Mouse (Mus musculus): ENCODE measurements at regions not wholly inside any gene's neighbourhood (a gene's known extent, or its start where the extent isn't known, plus 50 kb on each side); places are given as distances from the start of the nearest gene placed in this dataset.

GRCm38 (mm10) chr2:54154501-54155183 is 69.3 kb upstream of the Rprm start:
- Histone ChIP-seq H3K27me3 (no peaks in the 10 kb centered on the region), H3K9ac (no peak overlapping the region), H3K36me3 (no peaks in the 10 kb centered on the region), H3K4me2 (replicated peaks) (no peak overlapping the region), H3K27ac (no peak overlapping the region), H3K4me1 (no peaks in the 10 kb centered on the region), H3K9me3 (no peaks in the 10 kb centered on the region), H3K4me3 (no peak overlapping the region)
- no peak for ATAC-seq (ENCODE audit: low FRiP score, low read depth)
- WGBS: 68% methylated on average over 4 of the region's 4 CpGs

- no peaks in the 10 kb centered on the region for H3K36me3 ChIP-seq
- no peak overlapping the region for H3K4me3 ChIP-seq
- H3K4me1 ChIP-seq: no peaks in the 10 kb centered on the region
- WGBS: 52% methylated on average over 8 of the region's 8 CpGs
- no peaks in the 10 kb centered on the region for H3K27me3 ChIP-seq
- no peak overlapping the region for H3K9ac ChIP-seq
- no peak overlapping the region for H3K4me2 ChIP-seq (replicated peaks)
- no peaks in the 10 kb centered on the region for H3K9me3 ChIP-seq
- H3K27ac ChIP-seq: no peak overlapping the region
- ATAC-seq (ENCODE audit: low FRiP score, low read depth): no peak
These were observed 73.6 kb upstream of the Rprm start for GRCm38 (mm10) chr2:54158689-54159630.

GRCm38 (mm10) chr2:54177549-54177948 is 92.2 kb upstream of the Rprm start:
- WGBS: 69% methylated on average over 2 of the region's 2 CpGs
- H3K4me3 ChIP-seq: no peak overlapping the region

GRCm38 (mm10) chr2:54190828-54191227 is 105.5 kb upstream of the Rprm start:
- no peak for ATAC-seq (ENCODE audit: low FRiP score, low read depth)
- no peak overlapping the region for H3K4me3 ChIP-seq
- no peaks in the 10 kb centered on the region for H3K36me3 ChIP-seq
- no peaks in the 10 kb centered on the region for H3K4me1 ChIP-seq
- 81% methylated on average over 4 of the region's 4 CpGs for WGBS
- no peak overlapping the region for H3K9ac ChIP-seq
- H3K27ac ChIP-seq: no peak overlapping the region
- no peaks in the 10 kb centered on the region for H3K27me3 ChIP-seq
- no peaks in the 10 kb centered on the region for H3K9me3 ChIP-seq
- H3K4me2 ChIP-seq (replicated peaks): no peak overlapping the region

More at GRCm38 (mm10) chr2:54177549-54177948, 92.2 kb upstream of the Rprm start:
- Histone ChIP-seq H3K36me3 (no peaks in the 10 kb centered on the region), H3K9ac (no peak overlapping the region), H3K27ac (no peak overlapping the region), H3K9me3 (no peaks in the 10 kb centered on the region), H3K4me2 (replicated peaks) (no peak overlapping the region), H3K4me1 (no peaks in the 10 kb centered on the region), H3K27me3 (no peaks in the 10 kb centered on the region)
- no peak for ATAC-seq (ENCODE audit: low FRiP score, low read depth)

GRCm38 (mm10) chr2:54198343-54198742 is 113.0 kb upstream of the Rprm start:
- H3K4me3 ChIP-seq: no peak overlapping the region
- H3K27ac ChIP-seq: no peak overlapping the region
- no peaks in the 10 kb centered on the region for H3K4me1 ChIP-seq
- H3K9me3 ChIP-seq: no peaks in the 10 kb centered on the region
- no peak overlapping the region for H3K4me2 ChIP-seq (replicated peaks)
- H3K9ac ChIP-seq: no peak overlapping the region
- ATAC-seq (ENCODE audit: low FRiP score, low read depth): no peak
- H3K27me3 ChIP-seq: no peaks in the 10 kb centered on the region
- H3K36me3 ChIP-seq: no peaks in the 10 kb centered on the region

- Histone ChIP-seq H3K9ac (no peak overlapping the region), H3K27me3 (no peaks in the 10 kb centered on the region), H3K36me3 (no peaks in the 10 kb centered on the region), H3K4me2 (replicated peaks) (no peak overlapping the region), H3K9me3 (no peaks in the 10 kb centered on the region), H3K27ac (no peak overlapping the region), H3K4me3 (no peak overlapping the region), H3K4me1 (no peaks in the 10 kb centered on the region)
- no peak for ATAC-seq (ENCODE audit: low FRiP score, low read depth)
- WGBS: 74% methylated on average over 3 of the region's 3 CpGs
These were observed 130.2 kb upstream of the Rprm start for GRCm38 (mm10) chr2:54215597-54215996.

- no peaks in the 10 kb centered on the region for H3K4me1 ChIP-seq
- no peaks in the 10 kb centered on the region for H3K27me3 ChIP-seq
- no peaks in the 10 kb centered on the region for H3K9me3 ChIP-seq
- ATAC-seq (ENCODE audit: low FRiP score, low read depth): no peak
- H3K27ac ChIP-seq: no peak overlapping the region
- no peak overlapping the region for H3K9ac ChIP-seq
- H3K4me3 ChIP-seq: no peak overlapping the region
- H3K36me3 ChIP-seq: no peaks in the 10 kb centered on the region
- H3K4me2 ChIP-seq (replicated peaks): no peak overlapping the region
These were observed 143.3 kb upstream of the Rprm start for GRCm38 (mm10) chr2:54228613-54229012.

GRCm38 (mm10) chr2:54229016-54229415 is 143.7 kb upstream of the Rprm start:
- Histone ChIP-seq H3K27me3 (no peaks in the 10 kb centered on the region), H3K9ac (no peak overlapping the region), H3K4me2 (replicated peaks) (no peak overlapping the region), H3K9me3 (no peaks in the 10 kb centered on the region), H3K36me3 (no peaks in the 10 kb centered on the region), H3K27ac (no peak overlapping the region), H3K4me1 (no peaks in the 10 kb centered on the region), H3K4me3 (no peak overlapping the region)
- 0 out of 2 replicates have a peak, but pooled peaks have one; percentile 11 for ATAC-seq (ENCODE audit: low FRiP score, low read depth)
- WGBS: 26% methylated on average over 1 of the region's 1 CpGs

GRCm38 (mm10) chr2:54236760-54237159 is 151.4 kb upstream of the Rprm start:
- H3K4me1 ChIP-seq: no peaks in the 10 kb centered on the region
- no peak overlapping the region for H3K27ac ChIP-seq
- 85% methylated on average over 1 of the region's 1 CpGs for WGBS
- H3K27me3 ChIP-seq: no peaks in the 10 kb centered on the region
- H3K4me2 ChIP-seq (replicated peaks): no peak overlapping the region
- ATAC-seq (ENCODE audit: low FRiP score, low read depth): no peak
- H3K9me3 ChIP-seq: no peaks in the 10 kb centered on the region
- no peaks in the 10 kb centered on the region for H3K36me3 ChIP-seq
- no peak overlapping the region for H3K4me3 ChIP-seq
- H3K9ac ChIP-seq: no peak overlapping the region

GRCm38 (mm10) chr2:54237192-54237591 is 151.8 kb upstream of the Rprm start:
- Histone ChIP-seq H3K9ac (no peak overlapping the region), H3K27me3 (no peaks in the 10 kb centered on the region), H3K4me1 (no peaks in the 10 kb centered on the region), H3K4me2 (replicated peaks) (no peak overlapping the region), H3K9me3 (no peaks in the 10 kb centered on the region), H3K27ac (no peak overlapping the region), H3K4me3 (no peak overlapping the region), H3K36me3 (no peaks in the 10 kb centered on the region)
- WGBS: 61% methylated on average over 1 of the region's 1 CpGs
- no peak for ATAC-seq (ENCODE audit: low FRiP score, low read depth)

- H3K9ac ChIP-seq: no peak overlapping the region
- no peak overlapping the region for H3K4me3 ChIP-seq
- peaks cover 4% of the 10 kb centered on the region; the same call in 1 of the 2 replicates for H3K9me3 ChIP-seq
- H3K4me2 ChIP-seq (replicated peaks): no peak overlapping the region
- H3K27me3 ChIP-seq: no peaks in the 10 kb centered on the region
- WGBS: 72% methylated on average over 4 of the region's 4 CpGs
- no peaks in the 10 kb centered on the region for H3K36me3 ChIP-seq
- no peaks in the 10 kb centered on the region for H3K4me1 ChIP-seq
- no peak overlapping the region for H3K27ac ChIP-seq
- ATAC-seq (ENCODE audit: low FRiP score, low read depth): no peak
These were observed 171.2 kb upstream of the Galnt13 start for GRCm38 (mm10) chr2:54264773-54265452.

- 75% methylated on average over 5 of the region's 5 CpGs for WGBS
- H3K27me3 ChIP-seq: no peaks in the 10 kb centered on the region
- H3K36me3 ChIP-seq: no peaks in the 10 kb centered on the region
- peaks cover 4% of the 10 kb centered on the region; the same call in 1 of the 2 replicates for H3K9me3 ChIP-seq
- H3K4me3 ChIP-seq: no peak overlapping the region
- no peak overlapping the region for H3K9ac ChIP-seq
- no peaks in the 10 kb centered on the region for H3K4me1 ChIP-seq
- no peak for ATAC-seq (ENCODE audit: low FRiP score, low read depth)
- H3K27ac ChIP-seq: no peak overlapping the region
- no peak overlapping the region for H3K4me2 ChIP-seq (replicated peaks)
These were observed 170.7 kb upstream of the Galnt13 start for GRCm38 (mm10) chr2:54265453-54265823.
